Mouse (Mus musculus) left cerebral cortex, postnatal 4 days (tissue): ENCODE results near the gene Fam90a1a. TPM values are rescaled to one million over a fixed set of nuclear protein-coding genes. Genes with fewer than 3 reads are reported as not detected.
"Not testable (repeated sequence)": the region's sequence is repeated elsewhere in the genome, so short reads cannot be mapped to it uniquely, and the experiment has no call there.

ENCODE experiments used
- DNase-seq: peaks from one replicate; pipeline ENCODE4 v3.0.0-alpha.2; 2022
- intact Hi-C: fragments of 180-260 bp; cut with DNase I; formaldehyde crosslinking; loops from one replicate; pipeline ENCODE4 v1.15.1; 2025
- total RNA-seq, 2 experiments: library from RNA; stranded (reverse); gene quantifications; 2 replicates each; pipeline ENCODE4 v1.2.3; 2021

Gene Fam90a1a
- total RNA-seq = not detected

DNA sequence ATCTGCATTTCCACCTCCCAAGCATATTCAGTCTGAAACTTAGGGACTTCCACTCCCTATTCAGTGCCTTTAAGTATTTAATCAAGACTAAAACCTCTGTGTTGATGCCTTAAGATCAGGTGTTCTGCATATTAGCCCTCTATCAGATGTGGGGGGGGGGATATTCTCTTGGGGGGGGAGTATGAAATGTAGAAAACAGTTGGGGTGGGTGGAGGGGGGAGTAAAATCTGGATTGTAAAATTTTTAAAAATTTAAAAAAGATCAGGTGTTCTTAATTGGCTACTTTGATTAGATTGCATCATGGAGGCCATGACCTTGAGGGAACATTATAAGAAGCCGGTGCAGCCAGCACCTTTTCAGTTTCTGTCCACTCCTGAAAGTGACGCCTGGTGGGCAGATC is at the start of gene Fam90a1a:
TSS of gene Fam90a1a (plus strand) at position 301 of the 400 bp plus-strand sequence.
- no peak for DNase-seq
- intact Hi-C loops = no loop called here

- intact Hi-C loops = no loop called here
These were observed 46.6 kb upstream of the Fam90a1a start for GRCm38 (mm10) chr8:21911931-21912330.

DNA sequence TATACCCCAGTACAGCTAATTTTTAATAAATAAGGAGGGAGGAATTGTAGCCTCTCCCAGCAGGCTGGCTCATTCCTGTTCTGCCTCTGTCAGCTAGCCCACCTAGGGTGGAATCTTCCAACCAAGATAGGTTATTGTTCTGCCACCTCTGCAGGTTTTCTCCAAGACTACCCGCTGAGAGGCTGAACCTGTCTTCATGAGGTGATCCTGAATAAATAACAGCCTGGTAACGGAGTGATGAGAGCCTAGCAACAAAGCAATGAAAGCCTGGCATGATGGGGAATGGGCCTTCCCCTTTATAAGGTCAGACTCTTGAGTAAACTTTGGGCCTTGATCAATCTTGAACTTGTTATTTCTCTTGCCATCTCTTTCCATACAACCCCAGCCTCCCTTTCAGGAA is 46.0 kb upstream of the Fam90a1a start:
- DNase-seq = no peak
- intact Hi-C loops = no loop called here

More at GRCm38 (mm10) chr8:21911931-21912330, 46.6 kb upstream of the Fam90a1a start:
- DNase-seq = no peak

DNA sequence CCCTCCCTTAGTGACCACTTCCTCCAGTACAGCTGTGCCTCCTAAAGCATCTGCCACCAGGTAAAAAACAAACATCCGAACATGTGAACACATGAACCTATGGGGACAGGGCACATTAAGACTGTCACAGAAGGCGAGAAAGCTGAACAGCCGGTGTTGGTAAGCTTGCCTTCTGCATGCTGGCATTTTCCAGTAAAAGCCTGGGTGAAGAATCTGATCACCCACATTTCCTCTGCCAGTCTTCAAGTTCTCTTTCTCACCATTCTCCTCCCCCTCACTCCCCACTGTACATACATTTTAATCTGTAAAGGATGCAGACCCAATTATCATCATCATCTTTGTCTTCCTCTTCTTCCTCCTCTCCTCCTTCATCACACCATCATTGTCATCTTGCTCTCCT is 42.9 kb upstream of the Fam90a1a start:
- intact Hi-C loops = no loop called here
- DNase-seq = no peak

- intact Hi-C loops, DNase-seq: not testable (repeated sequence)
These were observed 27.8 kb upstream of the Fam90a1a start for GRCm38 (mm10) chr8:21930754-21931153.

GRCm38 (mm10) chr8:21932610-21933009 is 25.9 kb upstream of the Fam90a1a start, which contains the start of gene Defb15:
TSS of gene Defb15 (minus strand) at chr8:21932710.
- intact Hi-C loops = no loop called here

GRCm38 (mm10) chr8:21938052-21938451 is 20.5 kb upstream of the Fam90a1a start, which contains the start of gene Defb35:
TSS of gene Defb35 (plus strand) at chr8:21938352.
- intact Hi-C loops = not testable (repeated sequence)

More at GRCm38 (mm10) chr8:21932610-21933009, 25.9 kb upstream of the Fam90a1a start, which contains the start of gene Defb15:
- no peak for DNase-seq

DNA sequence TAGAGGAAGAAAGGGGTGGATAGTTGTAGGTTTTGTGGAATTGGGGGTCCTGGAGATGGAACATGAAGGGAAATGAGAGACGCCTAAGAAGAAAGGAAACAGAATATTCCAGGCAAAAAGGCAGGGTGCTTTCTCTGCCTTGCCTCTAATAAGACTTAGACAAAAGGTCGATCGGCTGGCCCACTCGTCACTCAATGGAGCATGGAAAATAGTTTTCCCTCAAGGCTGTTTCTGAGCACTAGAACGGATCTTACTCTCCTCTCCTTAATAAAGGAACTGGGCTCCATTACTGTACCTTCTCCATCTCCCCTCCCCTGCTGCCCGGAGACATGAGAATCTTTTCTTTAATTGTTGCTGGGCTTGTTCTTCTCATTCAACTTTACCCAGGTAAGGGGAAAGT is 12.1 kb upstream of the Fam90a1a start, which contains the start of gene Defb13:
TSS of gene Defb13 (plus strand) at position 301 of the 400 bp plus-strand sequence.
- intact Hi-C loops = no loop called here
- DNase-seq = no peak

More at GRCm38 (mm10) chr8:21938052-21938451, 20.5 kb upstream of the Fam90a1a start, which contains the start of gene Defb35:
- not testable (repeated sequence) for DNase-seq

DNA sequence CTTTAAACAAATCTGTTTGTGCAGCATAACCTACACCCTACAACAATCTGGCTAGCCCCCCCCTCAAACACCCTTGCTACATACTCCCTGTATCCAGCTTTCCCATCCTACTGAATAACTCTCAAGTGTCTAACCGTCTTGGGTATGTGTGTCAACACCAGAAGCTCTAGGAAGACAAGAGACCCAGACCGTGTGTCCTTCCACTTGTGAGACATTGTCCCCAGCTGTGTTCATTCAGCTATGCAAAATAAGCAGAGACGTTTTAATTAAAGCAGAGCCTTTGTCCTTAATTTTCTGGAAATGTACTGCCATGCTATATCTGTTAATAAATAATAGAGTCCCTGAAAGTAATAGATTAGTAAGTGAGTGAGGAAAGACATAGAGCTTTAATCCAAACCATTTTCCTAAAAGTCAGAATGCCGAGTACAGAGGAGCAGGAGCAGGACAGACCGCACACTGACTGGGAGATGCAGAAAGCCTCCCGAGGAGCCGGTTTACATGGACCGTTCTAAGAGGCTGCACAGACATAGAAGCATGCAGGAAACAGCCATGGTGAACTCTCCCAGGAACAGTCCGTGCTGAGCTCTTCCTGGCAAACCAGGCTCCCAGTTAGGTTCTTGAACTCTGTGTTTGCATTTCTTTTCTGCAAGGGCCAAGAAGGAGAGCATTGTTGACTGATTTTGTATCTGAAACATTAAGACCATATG is 11.1 kb upstream of the Fam90a1a start:
- peak; percentile 14 for DNase-seq
- intact Hi-C loops = no loop called here

- intact Hi-C loops = no loop called here
- peak; percentile 47 for DNase-seq
These were observed 3.2 kb upstream of the Fam90a1a start for GRCm38 (mm10) chr8:21955321-21955720.

DNA sequence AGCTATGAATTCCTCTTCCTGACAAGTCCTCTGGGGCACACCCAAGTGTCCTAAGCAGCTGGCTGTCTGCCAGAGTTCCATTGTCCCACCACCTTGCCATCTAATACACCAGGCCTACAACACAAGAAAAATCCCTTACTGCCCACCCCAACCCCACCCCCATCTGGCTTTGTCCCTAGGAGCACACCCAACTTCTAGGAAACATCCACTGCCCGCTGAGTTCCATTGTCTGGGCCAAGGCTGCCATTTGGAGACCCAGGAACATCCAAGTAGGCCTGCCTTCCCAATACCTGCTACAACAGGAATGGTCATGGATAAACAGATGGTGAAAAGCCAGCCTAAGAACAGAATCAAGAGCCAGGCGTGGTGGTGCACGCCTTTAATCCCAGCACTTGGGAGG is 2.2 kb upstream of the Fam90a1a start:
- intact Hi-C loops = no loop called here
- DNase-seq = no peak

GRCm38 (mm10) chr8:21966646-21967045 is 8.1 kb downstream of the Fam90a1a start:
- intact Hi-C loops = no loop called here
- no peak for DNase-seq

GRCm38 (mm10) chr8:21969475-21969874 is 11.0 kb downstream of the Fam90a1a start, which contains the start of gene Ccdc70:
TSS of gene Ccdc70 (plus strand) at chr8:21969775.
- DNase-seq = no peak
- intact Hi-C loops = no loop called here

- DNase-seq = peak; percentile 14
- intact Hi-C loops = no loop called here
These were observed 19.7 kb downstream of the Fam90a1a start for GRCm38 (mm10) chr8:21978193-21978592.

DNA sequence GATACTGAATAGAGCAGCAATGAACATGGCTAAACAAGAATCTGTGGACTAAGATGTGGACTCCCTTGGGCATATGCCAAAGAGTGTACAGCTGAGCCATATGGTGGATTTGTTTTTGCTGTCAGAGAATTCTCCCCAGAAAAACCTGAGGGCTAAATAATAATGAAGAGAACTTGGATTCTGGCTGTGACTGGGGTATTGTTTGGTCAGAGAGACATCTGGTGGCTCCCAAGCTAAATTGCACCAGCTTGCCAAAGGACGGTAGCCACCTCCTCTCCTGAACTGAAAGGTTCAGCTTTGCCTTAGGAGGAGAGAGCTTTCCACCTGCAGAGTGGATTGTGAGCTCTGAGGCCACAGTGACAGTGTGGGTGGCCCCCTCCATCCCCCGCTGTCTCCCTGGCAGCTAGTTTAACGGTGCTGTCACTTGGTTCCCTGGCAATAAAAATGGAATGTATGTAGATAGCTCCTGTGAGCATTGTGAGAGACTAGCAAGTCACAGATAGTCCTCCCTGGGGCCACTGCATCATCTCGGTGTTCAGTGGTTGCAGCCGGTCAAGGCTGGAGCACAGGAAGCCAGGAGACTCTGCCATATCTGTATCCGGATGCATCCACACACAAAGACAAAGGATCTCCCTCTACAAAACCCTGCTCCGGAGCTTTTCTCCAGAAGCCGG is 23.3 kb downstream of the Fam90a1a start:
- intact Hi-C loops = no loop called here
- peak; percentile 43 for DNase-seq

GRCm38 (mm10) chr8:21992184-21992583 is 33.7 kb downstream of the Fam90a1a start:
- intact Hi-C loops = no loop called here
- peak; percentile 36 for DNase-seq

GRCm38 (mm10) chr8:21995181-21995580 is 36.7 kb downstream of the Fam90a1a start:
- intact Hi-C loops = no loop called here
- DNase-seq = no peak

DNA sequence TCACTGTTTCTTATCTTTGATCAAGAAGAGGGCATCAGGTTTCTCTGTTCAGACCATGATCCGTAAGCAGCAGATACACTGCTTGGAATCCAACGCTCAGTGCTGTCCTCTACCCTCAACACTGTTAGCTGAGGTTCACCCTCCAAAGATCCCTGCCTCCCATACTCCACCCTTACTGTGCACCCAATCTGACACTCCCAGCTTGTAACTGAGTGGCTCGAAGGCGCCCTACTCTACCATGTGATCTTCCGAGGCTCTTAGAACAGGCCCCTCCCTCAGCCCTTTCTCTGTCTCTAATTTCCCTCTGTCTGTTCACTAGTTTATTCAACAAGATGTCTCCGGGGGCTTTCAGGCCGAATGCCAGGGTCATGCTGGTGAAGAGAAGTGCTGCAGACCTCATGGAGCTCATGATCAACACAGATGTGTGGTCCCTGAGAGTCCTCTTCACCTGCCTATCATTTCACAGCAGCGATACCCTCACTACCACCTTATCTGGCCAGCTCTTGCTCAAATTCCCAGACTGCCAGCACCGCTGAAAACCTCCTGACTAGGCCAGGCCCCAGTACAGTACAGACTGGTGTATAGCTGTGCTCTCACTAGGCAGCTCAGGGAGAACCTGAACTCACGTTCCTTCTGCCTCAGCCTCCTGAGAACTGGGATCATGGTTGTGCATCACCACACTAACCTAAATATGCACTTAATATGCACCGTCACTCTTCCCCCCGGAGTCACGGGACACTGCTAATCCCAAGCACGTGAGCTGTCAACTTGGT is 46.4 kb downstream of the Fam90a1a start:
- no peak for DNase-seq
- intact Hi-C loops = loop anchor here (10.0 kb wide), 1 partner anchor 50 kb away; no protein-coding TSS in a partner anchor

DNA sequence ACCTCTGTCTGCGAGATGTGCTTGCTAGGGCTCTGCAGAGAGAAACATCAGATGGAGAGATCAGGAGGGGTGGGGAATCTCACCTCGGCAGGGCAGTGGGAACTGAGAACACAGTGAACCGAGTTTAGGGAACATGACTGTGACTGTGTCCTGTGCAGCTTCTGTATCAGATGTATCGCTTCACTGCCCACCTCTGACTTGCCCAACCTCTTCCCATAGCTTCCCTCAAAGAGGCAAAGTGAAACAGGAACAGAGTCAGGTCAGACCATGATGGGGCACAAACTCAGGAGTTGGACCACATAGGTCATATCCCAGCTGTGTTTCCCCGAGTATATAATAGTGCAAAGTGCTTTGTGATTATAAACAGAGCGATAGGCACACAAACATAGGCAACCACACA is 47.9 kb downstream of the Fam90a1a start:
- DNase-seq = no peak

DNA sequence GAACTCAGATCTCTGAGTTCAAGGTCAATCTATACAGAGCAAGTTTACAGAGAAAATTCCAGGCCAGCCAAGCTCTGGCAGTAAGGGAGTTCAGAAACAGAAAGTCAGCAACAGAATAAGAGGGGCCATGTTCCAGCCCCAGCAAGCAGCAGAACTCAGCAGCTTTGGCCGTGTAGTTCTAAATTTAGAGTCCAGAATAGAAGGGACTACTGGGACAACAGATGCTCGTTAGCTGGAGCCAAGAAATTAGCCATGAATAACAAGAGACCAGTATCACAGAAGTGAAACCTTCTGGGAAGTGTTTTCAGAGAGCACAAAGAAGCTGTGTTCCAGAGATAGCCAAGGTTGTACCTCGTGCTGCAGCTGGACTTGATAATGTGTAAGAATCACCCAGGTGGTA is 50.9 kb downstream of the Fam90a1a start:
- no peak for DNase-seq
- intact Hi-C loops = loop anchor here (10.0 kb wide), 1 partner anchor 45 kb away; no protein-coding TSS in a partner anchor

More for the DNA sequence above, 47.9 kb downstream of the Fam90a1a start:
- intact Hi-C loops = loop anchor here (10.0 kb wide), 1 partner anchor 48 kb away; no protein-coding TSS in a partner anchor
